Mouse (Mus musculus): ENCODE data around the gene Rtn4ip1.

DNA sequence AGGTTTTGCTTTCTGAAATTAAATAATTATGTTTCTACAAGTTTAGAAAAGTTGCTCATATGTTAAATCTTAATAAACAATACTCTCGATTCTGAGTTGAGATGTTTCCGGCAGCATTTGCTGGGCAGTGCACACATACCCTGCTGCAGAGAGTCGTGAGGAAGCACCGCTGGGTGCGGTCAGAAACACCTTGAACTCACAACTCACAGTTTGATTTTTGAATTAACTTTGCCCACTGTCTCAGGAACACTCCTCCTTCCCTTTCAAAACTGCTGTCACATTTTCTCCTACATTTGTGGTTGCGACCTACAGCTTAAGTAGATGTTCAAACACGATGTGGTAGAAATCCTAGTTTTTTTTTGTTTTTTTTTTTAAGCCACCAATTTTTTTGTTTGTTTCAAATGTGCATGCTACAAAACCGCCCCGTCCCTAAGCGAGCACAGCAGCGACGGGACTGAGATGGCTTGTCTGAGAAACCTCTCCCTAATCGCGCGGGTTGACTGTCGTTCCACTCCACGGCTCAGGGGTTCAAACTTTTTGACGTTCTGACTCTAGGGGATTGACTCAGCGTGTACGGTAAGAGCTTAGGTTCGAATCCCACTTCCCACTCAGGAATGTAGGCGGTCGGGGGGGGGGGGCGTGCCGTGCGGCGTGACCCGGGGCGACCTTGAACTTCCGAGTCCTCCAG is 580 bp upstream of the Rtn4ip1 start:
- TF ChIP-seq EP300 (IDR thresholded peaks at IDR 0.05; ENCODE audit: insufficient read depth, low read depth, low read length) (no peak), CTCF (IDR thresholded peaks at IDR 0.05; ENCODE audit: low read depth, low read length) (no peak), POLR2A (IDR thresholded peaks at IDR 0.05; ENCODE audit: insufficient read depth, low read length) (no peak)
